Mouse (Mus musculus): ENCODE results near the gene Hmgcs1. TPM values are rescaled to one million over a fixed set of nuclear protein-coding genes. Genes with fewer than 3 reads are reported as not detected.
"Not testable (repeated sequence)": the region's sequence is repeated elsewhere in the genome, so short reads cannot be mapped to it uniquely, and the experiment has no call there.

Gene Hmgcs1
- 10 to 100 TPM; 45.2 to 46.3 TPM for total RNA-seq (2021)

DNA sequence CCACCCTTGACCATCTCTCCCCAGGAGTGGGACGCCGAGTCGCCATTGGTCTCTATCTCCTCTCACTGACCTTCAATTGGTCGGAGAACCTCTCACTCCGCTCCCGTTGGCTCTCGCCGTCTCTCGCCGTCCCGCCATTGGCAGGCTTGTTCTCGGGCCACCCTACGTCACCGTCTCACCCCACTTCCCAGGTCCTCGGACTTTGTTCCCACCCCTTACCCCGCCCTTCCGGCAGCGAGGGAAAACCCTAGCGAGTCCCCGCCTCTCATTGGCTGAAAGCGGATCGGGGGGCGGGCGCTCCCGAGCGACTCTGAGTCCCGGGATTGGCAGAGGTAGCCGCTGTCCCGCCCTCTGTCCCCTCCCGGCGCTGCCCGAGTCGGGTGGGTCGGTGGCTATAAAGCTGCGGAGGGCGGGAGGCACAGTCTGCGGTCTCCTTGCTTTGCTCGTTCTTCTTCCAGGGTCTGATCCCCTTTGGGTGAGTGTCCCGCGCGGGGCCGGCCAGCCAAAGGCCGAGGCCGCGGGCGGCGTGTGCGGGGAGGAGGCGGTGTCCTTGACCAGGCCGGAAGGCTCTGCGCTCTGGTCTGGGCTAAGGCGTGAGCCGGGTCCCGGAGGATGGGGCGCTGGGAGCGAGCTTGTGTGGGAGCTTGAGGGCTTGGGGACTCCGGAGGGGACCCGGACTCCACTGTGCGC lies at the start of gene Hmgcs1:
TSS of gene Hmgcs1 (plus strand) at position 341 of the 690 bp plus-strand sequence.
- intact Hi-C loops (cut with DNase I): loop anchor here (5.0 kb wide), 1 partner anchor 102 kb away; the partner anchor contains the start of gene Zfp131
- peak; percentile 99 for DNase-seq (ENCODE audit: low spot score)

DNA sequence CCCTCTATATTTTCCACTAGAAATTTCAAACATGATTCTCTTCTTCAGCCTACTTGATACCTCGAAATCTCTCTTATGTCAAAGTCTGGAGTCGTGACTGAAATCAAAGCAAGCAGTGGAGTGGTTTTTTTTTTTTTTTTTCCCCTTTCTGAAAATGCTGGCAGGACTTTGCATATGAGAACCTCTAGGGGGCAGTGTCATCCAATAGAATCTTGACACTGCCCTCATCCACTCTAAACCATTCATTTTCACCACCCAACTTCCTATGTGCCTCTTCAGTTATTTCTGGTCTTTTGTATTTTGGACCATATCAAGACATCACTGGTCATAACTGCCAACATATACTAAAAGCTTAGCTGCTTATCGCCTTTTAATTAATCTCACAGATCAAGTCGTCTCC lies 49.7 kb upstream of the Hmgcs1 start:
- intact Hi-C loops (cut with DNase I): loop anchor here (2.0 kb wide), 2 partner anchors 84 to 160 kb away; no protein-coding TSS in a partner anchor
- DNase-seq (ENCODE audit: low spot score): no peak

DNA sequence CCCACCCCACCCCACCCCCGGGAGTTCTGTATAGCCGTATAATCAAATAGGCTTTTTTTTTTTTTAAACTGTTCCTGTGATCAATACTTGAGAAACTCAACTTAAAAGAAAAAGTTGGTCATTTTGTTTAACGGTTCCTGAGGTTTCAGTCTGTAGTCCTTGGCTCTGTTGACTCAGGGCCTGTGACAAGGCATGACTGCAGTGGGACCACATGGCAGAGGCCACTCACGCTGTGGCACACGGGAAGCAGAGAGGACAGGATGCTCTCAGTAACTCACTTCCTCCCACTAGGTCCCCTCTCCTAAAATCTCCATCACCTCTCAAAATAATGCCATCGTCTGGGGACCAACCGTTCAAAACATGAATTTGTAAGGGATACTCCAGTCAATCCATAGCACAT lies 49.0 kb upstream of the Hmgcs1 start:
- intact Hi-C loops (cut with DNase I): loop anchor here (2.0 kb wide), 2 partner anchors 84 to 160 kb away; no protein-coding TSS in a partner anchor
- DNase-seq (ENCODE audit: low spot score): no peak

DNA sequence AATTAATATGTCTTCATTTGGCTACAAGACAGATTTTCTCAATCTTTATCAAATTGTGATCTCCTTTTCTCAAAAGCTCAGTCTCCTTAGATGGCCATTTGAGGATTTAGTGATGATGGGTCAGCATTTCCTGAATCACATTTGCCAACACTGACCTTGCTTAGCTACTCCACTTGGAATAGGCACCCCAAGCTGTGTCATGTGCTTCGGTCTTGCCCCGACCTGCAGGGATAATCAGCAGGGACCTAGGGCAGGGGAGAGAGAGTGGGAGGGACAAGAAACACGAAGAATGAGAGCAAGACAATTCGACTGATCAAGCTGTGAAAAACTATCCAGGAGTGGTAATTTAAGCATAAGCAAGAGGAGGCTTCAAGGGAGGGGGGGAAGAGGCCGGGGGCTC lies 45.4 kb upstream of the Hmgcs1 start:
- DNase-seq (ENCODE audit: low spot score): no peak
- intact Hi-C loops (cut with DNase I): no loop called here

DNA sequence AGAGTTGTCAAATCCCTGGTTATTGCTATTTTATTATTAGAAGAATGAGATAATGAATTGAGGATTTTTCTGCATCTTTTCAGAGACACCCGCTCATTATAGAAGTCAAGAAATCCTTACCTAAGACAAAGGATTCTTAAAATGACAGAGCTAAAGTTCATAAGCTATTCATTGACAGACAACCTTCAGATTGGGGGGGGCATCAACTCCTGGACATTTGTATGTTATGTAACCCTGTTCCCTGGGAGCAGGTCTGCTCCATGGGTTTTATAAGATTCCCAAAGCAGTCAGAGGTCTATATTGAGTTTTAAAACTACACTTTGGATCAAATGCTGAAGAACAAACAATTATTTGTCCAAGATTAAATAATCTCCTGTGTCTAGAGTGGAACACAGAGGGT lies 43.7 kb upstream of the Hmgcs1 start:
- no peak for DNase-seq (ENCODE audit: low spot score)
- intact Hi-C loops (cut with DNase I): no loop called here

DNA sequence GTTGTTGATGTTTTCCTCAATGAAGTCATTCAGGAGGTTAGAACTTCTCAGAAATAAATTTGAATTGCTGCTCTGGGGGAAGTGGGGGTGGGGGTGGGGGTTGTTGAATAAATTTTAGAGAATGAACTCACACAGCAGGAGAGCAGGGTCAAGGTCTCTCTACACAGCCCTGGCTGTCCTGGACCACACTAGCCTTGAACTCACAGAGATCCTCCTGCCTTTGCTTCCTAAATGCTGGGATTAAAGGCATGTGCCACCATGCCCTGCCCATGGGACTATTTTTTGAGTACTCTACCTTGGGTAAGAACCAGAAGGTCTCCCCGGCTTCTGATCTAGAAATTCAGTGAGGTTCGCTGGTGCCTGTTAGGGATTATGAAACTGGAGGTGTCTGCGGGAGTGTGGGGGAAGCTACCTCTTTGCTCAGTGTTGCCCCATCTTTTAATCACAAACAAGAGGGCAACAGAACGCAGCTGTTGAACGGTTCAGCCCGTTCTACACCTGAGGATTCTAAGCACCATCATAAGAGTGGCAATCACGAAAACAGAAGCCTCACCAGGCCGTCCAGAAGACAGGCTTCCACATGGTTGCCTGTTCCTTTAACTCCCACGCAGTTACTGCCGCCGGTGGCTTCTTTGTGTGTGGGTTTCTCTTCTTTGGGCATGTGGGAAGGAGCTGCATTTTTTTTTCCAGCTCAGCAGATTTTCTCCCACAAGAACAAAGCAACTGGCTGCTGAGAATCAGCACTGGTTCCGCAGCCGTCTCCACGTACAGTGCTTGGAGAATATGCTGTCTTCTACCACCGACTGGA lies 41.1 kb upstream of the Hmgcs1 start:
- DNase-seq (ENCODE audit: low spot score): no peak
- intact Hi-C loops (cut with DNase I): no loop called here

DNA sequence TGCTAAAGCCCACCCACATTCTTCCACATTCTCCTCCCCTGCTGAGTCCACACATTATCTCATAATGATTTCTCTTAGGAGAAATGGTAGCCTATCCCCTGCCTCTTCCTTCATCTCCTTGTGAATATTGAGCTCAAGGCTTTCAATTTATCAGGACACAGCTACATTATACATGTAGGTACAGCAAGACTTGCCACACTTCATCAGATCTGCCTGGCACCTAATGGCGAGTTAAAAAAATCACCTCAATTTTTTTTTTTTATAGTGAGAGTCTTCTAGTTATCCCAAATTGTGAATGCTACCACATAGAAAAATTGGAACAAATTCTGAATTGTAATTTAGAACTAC lies 40.5 kb upstream of the Hmgcs1 start:
- intact Hi-C loops (cut with DNase I): no loop called here
- no peak for DNase-seq (ENCODE audit: low spot score)

DNA sequence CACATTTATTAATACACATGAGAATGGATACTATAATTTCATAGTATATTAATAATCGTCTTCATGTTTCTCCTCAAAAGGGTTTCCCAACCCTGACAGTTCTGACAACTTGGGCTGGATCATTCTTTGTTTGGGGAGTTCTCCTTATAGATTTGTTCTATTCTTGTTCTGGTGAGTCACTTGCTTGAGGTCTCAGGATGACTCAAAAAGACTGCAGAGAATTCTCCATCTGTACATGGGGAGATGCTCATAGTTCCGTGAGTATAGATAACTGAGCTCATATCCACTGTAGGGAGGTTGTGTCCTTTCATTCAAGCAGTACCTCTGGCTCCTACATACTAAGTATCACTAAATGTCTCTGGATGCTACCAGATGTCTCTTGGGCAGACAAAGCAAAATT lies 35.4 kb upstream of the Hmgcs1 start:
- no peak for DNase-seq (ENCODE audit: low spot score)
- intact Hi-C loops (cut with DNase I): no loop called here

DNA sequence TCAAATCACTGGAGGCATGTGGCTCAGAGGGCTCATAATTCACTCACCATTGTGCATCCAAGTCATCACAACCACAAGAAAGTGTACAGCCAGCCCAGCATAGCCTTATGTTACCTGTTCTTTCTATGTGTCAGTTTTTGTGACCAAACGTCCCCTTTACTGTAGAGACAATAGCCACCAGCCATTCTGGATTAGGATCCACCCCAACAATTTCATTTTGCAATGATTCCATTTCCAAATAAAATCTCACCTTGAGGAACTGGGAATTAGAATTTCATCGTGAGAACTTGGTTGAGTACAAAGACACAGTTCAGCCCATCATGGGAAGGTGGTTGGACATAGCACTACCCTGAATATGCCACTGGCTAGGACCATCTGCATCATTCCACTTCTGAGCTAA lies 33.9 kb upstream of the Hmgcs1 start:
- intact Hi-C loops (cut with DNase I): no loop called here
- no peak for DNase-seq (ENCODE audit: low spot score)

DNA sequence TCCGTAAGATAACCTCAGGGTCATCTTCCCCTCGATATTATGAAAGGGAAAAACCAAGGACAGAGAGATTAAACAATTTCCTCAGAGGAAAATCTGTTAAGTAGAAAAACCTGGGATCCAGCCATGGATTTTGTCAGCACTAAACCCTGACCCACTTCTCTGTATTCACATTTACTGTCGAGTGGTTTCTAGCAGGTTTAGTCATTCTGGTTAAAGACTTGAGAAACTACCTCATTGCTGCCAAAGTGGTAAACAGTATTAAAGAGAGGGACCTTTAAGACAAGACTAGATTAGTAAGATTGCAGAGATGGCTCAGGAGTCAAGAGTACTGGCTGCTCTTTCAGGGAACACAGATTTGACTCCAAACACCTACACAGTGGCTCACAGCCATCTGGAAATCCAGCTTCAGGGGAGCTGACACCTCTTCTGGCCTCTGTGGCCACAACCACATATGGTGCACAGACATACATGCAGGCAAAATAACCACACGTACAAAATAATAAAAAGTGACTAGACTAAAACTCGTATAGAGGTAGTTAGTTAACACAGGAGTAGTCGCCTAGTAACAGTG lies 33.2 kb upstream of the Hmgcs1 start:
- no peak for DNase-seq (ENCODE audit: low spot score)
- intact Hi-C loops (cut with DNase I): no loop called here

DNA sequence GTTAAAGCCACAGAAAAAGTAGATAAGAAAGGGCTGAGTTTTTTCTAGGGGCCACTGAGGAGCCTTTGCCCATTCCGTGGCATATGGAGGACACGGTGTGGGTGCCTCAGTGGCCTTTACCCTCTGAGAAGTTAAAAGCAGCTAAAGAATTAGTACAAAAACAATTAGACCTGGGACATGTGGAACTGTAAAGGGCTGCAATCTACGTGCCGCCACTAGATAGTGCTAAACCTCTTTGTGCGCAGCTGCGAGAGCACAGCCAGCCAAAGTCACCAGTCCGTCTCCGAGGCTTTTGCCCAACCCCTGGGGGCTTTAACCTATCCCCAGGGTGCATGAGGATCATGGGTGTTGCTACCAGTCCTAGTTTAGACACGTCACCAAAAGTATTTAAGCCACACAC lies 28.8 kb upstream of the Hmgcs1 start:
- DNase-seq (ENCODE audit: low spot score); intact Hi-C loops (cut with DNase I): not testable (repeated sequence)

DNA sequence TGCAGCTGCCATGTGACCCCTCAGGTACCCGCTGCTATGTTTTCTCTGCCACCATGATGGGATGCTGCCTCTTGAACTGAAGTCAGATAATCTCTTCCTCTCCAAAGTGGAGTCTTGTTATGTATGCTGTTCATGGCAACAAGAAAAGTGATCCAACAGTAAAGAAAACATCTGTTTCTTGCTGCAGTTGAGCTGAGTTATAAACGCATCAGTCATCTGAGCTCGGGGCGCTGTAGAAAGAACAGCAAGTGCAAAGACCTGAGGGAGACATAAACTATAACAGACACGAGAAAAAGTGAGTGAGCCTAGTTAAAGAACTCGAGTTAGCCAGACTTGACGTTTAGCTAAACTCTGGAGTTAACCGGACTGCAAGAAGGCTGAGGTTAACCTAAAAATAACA lies 11.4 kb upstream of the Hmgcs1 start:
- no peak for DNase-seq (ENCODE audit: low spot score)
- intact Hi-C loops (cut with DNase I): no loop called here

DNA sequence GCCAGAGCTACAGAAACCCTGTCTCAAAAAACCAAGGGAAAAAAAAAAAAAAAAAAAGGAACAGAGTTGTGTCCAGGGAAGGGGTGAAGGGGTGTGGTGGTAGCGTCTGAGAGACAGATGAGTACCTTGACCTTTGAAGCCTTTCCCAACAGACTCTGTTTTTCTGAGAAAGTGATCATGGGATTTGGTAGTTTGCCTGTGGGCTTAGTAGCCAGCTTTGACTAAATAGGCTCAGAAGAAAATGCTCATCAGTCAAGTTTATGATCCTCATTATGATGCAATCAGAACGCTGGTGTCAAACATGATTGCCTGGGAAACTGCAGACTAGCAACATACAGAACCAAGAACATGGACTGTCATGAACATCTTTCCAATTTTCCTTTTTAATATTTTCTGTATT lies 10.5 kb upstream of the Hmgcs1 start:
- DNase-seq (ENCODE audit: low spot score): no peak
- intact Hi-C loops (cut with DNase I): no loop called here

DNA sequence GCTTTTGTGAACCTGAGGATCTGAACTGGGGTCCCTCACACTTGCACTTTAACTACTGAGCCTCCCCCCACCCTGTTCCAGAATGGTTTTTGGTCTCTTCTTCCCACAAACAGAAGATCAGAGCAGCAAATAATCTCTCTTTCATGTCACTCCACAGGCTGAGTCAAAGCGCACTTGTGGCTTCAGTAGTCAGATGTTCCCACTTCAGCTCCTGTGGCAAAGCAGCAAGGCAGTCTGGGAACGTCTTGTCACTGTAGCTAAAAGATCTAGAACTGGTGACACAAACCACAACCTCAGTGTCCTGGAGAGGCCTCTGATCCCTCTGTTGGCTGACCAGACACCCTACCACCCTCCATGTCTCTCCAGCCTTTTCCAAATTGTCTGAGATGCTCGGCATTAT lies 9.0 kb upstream of the Hmgcs1 start:
- no peak for DNase-seq (ENCODE audit: low spot score)
- intact Hi-C loops (cut with DNase I): no loop called here

DNA sequence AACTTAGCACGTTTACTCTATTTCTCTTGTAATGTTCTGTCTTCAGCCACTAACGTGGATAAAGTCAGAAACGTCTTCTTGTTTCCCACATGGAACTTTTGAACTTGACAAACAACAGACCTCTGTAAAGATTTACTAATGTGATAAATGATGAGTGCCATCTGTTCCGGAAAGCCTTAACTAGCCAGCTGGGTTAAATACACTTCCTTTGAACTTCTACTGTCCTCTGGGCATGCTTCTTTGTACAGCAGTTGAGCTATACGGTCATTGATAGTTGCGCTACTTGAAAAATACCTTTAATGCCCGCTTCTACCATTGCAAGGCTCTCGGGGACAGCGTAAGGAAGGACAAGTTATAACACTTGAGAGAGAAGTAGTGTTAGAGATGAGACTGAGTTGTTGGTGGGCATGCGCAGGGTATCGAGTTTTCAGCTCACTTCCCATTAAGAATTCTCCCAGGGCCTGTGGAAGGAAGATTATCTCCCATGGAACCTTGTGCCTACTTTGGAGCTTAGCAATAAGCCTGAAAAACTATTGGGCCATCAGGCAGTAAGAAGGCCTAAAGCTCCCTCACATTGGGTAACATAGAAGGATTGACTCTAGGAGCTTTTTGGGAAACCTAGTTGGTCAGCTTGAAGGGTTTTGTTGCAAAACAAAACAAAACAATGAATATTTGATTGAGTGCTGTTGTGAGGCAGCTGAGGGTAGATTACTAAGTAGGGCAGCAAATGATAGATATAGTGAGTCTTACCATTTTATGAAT lies 5.6 kb upstream of the Hmgcs1 start:
- no peak for DNase-seq (ENCODE audit: low spot score)
- intact Hi-C loops (cut with DNase I): no loop called here

DNA sequence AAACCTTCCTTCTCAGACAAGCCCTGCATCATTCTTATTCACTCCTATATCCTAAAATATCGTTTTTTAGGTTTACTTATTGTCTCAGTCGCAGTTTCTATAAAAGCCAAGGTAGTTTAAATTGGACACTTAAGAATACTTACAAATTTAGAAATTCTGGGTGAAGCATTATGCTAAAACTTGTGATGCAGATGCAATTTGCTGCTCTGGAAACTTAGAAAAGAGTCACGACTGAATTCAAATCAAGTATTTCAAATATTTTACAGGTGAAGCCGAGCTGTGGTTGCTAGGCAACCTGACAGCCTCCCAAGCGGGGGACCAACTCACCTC lies 505 bp upstream of the Hmgcs1 start:
- intact Hi-C loops (cut with DNase I): loop anchor here (5.0 kb wide), 1 partner anchor 103 kb away; the partner anchor contains the start of gene Zfp131
- DNase-seq (ENCODE audit: low spot score): no peak

DNA sequence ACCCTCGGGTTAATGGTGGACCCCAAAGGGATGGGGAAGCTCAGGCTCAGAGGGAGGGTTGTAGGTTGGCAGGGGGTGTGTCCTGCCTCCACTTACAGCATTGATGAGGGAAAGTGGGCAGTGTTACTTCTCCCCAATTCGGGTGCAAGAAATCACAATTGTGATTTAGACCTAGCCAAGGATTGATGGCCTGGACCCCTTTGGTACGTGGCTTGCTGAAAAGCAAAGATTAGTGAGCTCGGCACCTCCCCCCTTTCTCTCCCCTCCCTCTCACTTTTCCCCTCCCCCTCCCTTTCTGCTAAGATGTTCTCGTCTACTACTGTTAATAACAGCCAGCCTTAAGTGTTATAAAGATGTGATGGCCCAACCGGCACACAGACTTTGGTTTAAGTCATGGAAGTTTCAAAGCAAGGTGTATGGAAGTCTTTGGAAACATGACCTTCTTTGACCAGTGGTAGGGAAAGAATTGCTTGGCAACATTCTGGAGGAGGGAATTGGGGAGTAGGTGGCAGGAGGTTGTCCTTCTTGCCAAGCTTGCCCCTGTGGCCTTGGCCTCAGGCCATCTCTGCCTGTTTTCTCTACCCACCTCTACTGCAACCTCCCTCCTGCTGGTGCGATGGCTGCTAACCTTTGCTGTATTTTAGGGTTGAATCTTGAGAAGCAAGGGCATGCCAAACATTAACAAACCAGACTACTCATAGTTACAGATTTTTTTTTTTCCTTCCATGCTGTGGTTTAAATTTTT lies 869 bp downstream of the Hmgcs1 start:
- intact Hi-C loops (cut with DNase I): loop anchor here (5.0 kb wide), 1 partner anchor 101 kb away; the partner anchor contains the start of gene Zfp131
- DNase-seq (ENCODE audit: low spot score): no peak

DNA sequence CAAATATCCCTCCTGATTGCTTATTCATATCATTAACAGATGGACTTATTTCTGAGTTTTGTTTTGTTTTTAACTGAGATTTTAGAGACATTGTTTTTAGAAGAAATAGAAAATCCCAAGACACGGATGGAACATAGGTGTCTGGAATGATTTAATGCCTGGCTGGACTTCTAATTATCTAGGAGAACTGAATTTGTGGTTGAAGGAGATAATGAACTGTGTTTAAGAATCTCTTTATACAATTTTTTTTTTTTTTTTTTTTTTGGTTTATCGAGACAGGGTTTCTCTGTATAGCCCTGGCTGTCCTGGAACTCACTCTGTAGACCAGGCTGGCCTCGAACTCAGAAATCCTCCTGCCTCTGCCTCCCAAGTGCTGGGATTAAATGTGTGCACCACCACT lies 1.8 kb downstream of the Hmgcs1 start:
- DNase-seq (ENCODE audit: low spot score): not testable (repeated sequence)
- intact Hi-C loops (cut with DNase I): loop anchor here (5.0 kb wide), 1 partner anchor 100 kb away; the partner anchor contains the start of gene Zfp131

DNA sequence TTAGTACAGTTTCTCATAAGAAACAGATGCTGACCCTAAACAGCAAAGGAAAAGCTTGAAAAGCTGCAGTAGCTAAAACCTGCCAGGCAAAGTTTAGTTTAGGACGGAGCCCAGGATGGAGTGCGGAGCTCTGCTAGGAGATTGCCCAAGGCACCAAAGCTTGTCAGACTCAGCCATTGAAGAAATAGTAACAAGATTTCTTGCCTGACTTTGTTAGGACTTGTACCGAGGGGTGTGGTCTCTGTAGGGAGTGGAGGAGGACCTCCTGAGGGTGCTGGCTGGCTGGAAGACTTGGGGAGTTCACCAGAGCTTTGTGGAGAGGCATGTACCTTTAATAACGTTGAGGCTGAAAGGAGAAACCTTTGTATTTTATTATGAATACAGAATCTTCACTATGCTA lies 5.5 kb downstream of the Hmgcs1 start:
- intact Hi-C loops (cut with DNase I): no loop called here
- DNase-seq (ENCODE audit: low spot score): no peak

DNA sequence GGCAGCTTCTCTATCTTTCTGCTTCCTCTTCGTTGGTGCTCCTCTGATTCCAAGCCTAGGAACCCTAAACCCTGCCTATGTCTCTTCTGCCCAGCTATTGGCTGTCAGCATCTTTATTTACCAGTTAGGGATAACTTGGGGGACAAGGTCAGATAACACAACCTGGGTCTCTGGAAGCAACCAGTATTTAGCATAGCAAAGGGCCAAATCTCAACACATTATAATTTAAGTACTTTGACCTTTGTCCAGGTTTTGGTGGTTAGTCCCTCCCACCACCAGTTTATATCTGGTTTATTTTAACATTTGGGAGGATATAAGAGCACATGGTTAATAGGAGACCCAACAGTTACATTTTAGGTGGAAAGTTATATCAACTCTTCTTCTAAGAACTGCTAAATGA lies 6.3 kb downstream of the Hmgcs1 start:
- intact Hi-C loops (cut with DNase I): no loop called here
- no peak for DNase-seq (ENCODE audit: low spot score)
